Mouse (Mus musculus): ENCODE results near the gene Vwa5b1. TPM values are rescaled to one million over a fixed set of nuclear protein-coding genes. Genes with fewer than 3 reads are reported as not detected.
A peak's percentile ranks its signal among the peaks of the same experiment; 100 is the strongest.

The Vwa5b1 gene
- polyA plus RNA-seq, 1 experiment from 2014 or later: 0.77 TPM

DNA sequence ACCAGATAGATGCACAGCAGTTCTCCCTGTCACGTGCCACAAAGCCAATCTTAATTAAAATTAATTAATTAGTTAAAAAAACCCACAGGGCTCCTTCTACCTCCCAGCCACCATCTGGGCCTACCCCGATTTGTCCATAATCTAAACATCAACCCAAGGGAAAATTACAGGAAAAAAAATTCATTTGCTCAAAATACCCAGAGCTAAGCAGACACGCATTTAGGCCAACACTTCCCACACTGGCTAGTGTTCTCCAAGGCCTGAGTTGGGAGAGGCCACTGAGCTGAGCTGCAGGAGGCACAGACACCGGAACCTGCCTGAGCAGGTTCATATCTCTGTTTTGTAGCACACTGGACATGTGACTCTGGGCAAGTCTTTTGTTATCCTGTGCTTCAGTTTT, 86.7 kb downstream of the Vwa5b1 start:
- 81% methylated on average over 4 of the region's 4 CpGs for WGBS
- Histone ChIP-seq H3K36me3 (ENCODE audit: control insufficient read depth, insufficient read depth, low read length) (no peaks in the 10 kb centered on the region), H3K9me3 (ENCODE audit: control insufficient read depth, low read length) (no peaks in the 10 kb centered on the region), H3K4me2 (replicated peaks; ENCODE audit: low read depth, low read length) (no peak overlapping the region), H3K27me3 (ENCODE audit: control insufficient read depth, insufficient read depth, low read length) (0 out of 2 replicates have a peak, but pooled peaks cover 4% of the 10 kb centered on the region), H3K4me1 (replicated peaks; ENCODE audit: control insufficient read depth, insufficient read depth, low read length) (no peaks in the 10 kb centered on the region), H3K27ac (ENCODE audit: low read depth, low read length) (no peak overlapping the region), H3K4me3 (ENCODE audit: low read depth, low read length) (no peak overlapping the region), H3K9ac (ENCODE audit: low read depth, low read length) (no peak overlapping the region)
- DNase-seq (ENCODE audit: low spot score) (no peak), ATAC-seq (ENCODE audit: low FRiP score) (no peak)

DNA sequence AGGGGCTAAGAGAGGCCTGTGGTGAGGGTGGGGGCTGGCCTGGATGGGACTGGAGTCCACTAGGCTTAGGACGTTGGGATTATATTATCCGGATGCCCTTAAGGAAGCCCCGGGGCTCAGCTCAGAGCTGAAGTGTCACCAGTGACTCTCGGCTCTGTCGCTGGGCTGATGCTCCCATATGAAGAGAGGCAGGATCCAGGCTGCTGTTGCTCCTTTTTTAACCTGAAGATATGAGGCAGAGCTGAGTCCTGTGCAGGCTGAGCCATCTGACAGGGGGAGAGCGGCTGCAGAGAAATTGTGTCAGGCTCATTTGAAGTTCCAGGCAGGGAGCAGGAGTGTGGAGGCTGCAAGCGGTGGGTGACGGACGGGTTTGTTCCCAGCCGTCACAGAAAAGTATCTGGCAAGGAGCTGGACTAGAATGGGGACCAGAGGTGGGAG, 87.5 kb downstream of the Vwa5b1 start:
- WGBS: 17% methylated on average over 10 of the region's 10 CpGs
- no peak overlapping the region for H3K27ac ChIP-seq (ENCODE audit: low read depth, low read length)
- ATAC-seq (ENCODE audit: low FRiP score) (no peak), DNase-seq (ENCODE audit: low spot score) (no peak)
- H3K27me3 ChIP-seq (ENCODE audit: control insufficient read depth, insufficient read depth, low read length): 0 out of 2 replicates have a peak, but pooled peaks cover 2% of the 10 kb centered on the region
- no peak overlapping the region for H3K9ac ChIP-seq (ENCODE audit: low read depth, low read length)
- H3K9me3 ChIP-seq (ENCODE audit: control insufficient read depth, low read length): no peaks in the 10 kb centered on the region
- no peak overlapping the region for H3K4me3 ChIP-seq (ENCODE audit: low read depth, low read length)
- H3K4me1 ChIP-seq (replicated peaks; ENCODE audit: control insufficient read depth, insufficient read depth, low read length): no peaks in the 10 kb centered on the region
- H3K4me2 ChIP-seq (replicated peaks; ENCODE audit: low read depth, low read length): no peak overlapping the region
- H3K36me3 ChIP-seq (ENCODE audit: control insufficient read depth, insufficient read depth, low read length): no peaks in the 10 kb centered on the region

DNA sequence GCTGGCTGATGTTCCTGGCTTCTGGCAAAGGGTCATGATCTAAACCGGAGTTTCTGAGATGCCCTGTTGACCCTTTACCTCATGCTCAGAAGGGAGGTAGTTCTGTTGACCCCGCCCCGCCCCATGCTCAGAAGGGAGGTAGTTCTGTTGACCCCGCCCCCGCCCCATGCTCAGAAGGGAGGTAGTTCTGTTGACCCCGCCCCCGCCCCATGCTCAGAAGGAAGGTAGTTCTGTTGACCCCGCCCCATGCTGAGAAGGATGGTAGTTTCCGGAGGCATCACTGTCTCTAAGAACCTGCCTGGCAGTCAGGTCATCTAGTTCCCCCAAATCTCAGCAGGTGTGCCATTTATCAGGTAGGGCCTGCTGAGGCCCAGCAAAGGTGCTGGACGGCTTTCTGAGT, 88.1 kb downstream of the Vwa5b1 start:
- no peak for DNase-seq (ENCODE audit: low spot score)
- no peak for ATAC-seq (ENCODE audit: low FRiP score)
- WGBS: 10% methylated on average over 10 of the region's 10 CpGs
- Histone ChIP-seq H3K4me3 (ENCODE audit: low read depth, low read length) (no peak overlapping the region), H3K4me2 (replicated peaks; ENCODE audit: low read depth, low read length) (no peak overlapping the region), H3K4me1 (replicated peaks; ENCODE audit: control insufficient read depth, insufficient read depth, low read length) (no peaks in the 10 kb centered on the region), H3K27ac (ENCODE audit: low read depth, low read length) (no peak overlapping the region), H3K27me3 (ENCODE audit: control insufficient read depth, insufficient read depth, low read length) (0 out of 2 replicates have a peak, but pooled peaks cover 2% of the 10 kb centered on the region), H3K36me3 (ENCODE audit: control insufficient read depth, insufficient read depth, low read length) (no peaks in the 10 kb centered on the region), H3K9ac (ENCODE audit: low read depth, low read length) (no peak overlapping the region), H3K9me3 (ENCODE audit: control insufficient read depth, low read length) (no peaks in the 10 kb centered on the region)

DNA sequence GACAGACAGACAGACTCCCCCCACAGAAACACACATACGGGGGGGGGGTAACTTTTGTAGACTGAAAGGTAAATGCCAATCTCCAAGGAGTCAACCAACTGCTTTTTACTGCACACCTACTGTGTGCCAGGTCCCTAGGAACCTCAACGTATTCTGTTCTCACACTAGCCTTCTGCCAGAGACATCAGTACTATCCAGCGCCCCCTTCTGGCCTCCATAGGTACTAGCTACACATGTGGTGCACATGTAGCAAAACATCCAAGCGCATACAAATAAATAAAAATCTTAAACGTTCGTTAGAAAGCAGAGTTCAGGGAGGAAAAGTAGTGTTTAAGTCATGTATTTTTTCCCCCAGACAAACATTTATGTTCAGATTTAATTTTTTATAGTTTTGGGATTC, 88.6 kb downstream of the Vwa5b1 start:
- WGBS: 62% methylated on average over 6 of the region's 6 CpGs
- H3K27me3 ChIP-seq (ENCODE audit: control insufficient read depth, insufficient read depth, low read length): 0 out of 2 replicates have a peak, but pooled peaks cover 2% of the 10 kb centered on the region
- no peak overlapping the region for H3K27ac ChIP-seq (ENCODE audit: low read depth, low read length)
- no peak overlapping the region for H3K4me3 ChIP-seq (ENCODE audit: low read depth, low read length)
- no peak overlapping the region for H3K9ac ChIP-seq (ENCODE audit: low read depth, low read length)
- no peak overlapping the region for H3K4me2 ChIP-seq (replicated peaks; ENCODE audit: low read depth, low read length)
- DNase-seq (ENCODE audit: low spot score): peak; percentile 34
- ATAC-seq (ENCODE audit: low FRiP score): no peak
- H3K9me3 ChIP-seq (ENCODE audit: control insufficient read depth, low read length): no peaks in the 10 kb centered on the region
- H3K36me3 ChIP-seq (ENCODE audit: control insufficient read depth, insufficient read depth, low read length): no peaks in the 10 kb centered on the region
- no peaks in the 10 kb centered on the region for H3K4me1 ChIP-seq (replicated peaks; ENCODE audit: control insufficient read depth, insufficient read depth, low read length)

DNA sequence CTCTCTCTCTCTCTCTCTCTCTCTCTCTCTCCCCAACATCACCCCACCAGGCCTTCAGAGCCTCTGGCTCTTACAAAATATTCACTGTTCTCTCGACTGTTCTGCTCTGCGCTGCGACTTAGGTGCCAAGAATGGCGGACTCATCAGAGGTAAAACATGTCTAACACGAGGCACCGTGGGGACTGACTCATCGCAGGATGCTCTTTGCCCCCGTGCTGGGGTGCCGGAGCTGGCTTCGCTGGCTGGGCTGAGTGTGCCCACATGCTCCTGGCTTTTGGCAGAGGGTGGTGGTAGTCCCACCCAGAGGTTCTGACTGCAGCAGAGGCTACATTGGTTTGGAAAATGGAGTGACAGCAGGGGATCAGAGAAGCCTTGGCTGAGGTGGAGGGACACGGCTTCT, 89.4 kb downstream of the Vwa5b1 start:
- no peaks in the 10 kb centered on the region for H3K4me1 ChIP-seq (replicated peaks; ENCODE audit: control insufficient read depth, insufficient read depth, low read length)
- no peaks in the 10 kb centered on the region for H3K9me3 ChIP-seq (ENCODE audit: control insufficient read depth, low read length)
- ATAC-seq (ENCODE audit: low FRiP score) (no peak), DNase-seq (ENCODE audit: low spot score) (no peak)
- no peak overlapping the region for H3K27ac ChIP-seq (ENCODE audit: low read depth, low read length)
- H3K9ac ChIP-seq (ENCODE audit: low read depth, low read length): no peak overlapping the region
- no peak overlapping the region for H3K4me3 ChIP-seq (ENCODE audit: low read depth, low read length)
- H3K4me2 ChIP-seq (replicated peaks; ENCODE audit: low read depth, low read length): no peak overlapping the region
- H3K27me3 ChIP-seq (ENCODE audit: control insufficient read depth, insufficient read depth, low read length): 0 out of 2 replicates have a peak, but pooled peaks cover 2% of the 10 kb centered on the region
- WGBS: 87% methylated on average over 11 of the region's 11 CpGs
- H3K36me3 ChIP-seq (ENCODE audit: control insufficient read depth, insufficient read depth, low read length): no peaks in the 10 kb centered on the region

DNA sequence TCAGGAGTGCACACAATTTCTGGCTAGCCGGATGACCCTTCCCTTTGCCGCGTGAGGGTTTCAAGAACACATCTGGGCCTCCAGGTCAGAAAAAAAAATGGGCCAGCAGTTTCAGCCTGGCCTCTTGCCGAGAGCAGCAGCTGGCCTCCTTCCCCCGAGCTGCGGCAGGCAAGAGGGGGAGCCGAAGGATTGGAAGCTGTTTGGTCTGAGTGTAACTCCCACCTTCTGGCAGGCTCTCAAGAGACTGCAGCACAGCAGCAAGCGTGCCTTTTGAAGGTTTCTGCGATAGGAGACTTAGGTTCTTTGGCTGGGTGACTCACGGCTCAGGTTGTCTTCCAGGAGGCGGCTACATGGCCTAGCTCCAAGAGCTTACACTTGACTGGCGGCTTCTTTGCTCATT, 92.5 kb downstream of the Vwa5b1 start:
- 61% methylated on average over 12 of the region's 12 CpGs for WGBS
- H3K4me2 ChIP-seq (replicated peaks; ENCODE audit: low read depth, low read length): no peak overlapping the region
- H3K4me1 ChIP-seq (replicated peaks; ENCODE audit: control insufficient read depth, insufficient read depth, low read length): no peaks in the 10 kb centered on the region
- H3K27me3 ChIP-seq (ENCODE audit: control insufficient read depth, insufficient read depth, low read length): 0 out of 2 replicates have a peak, but pooled peaks cover 2% of the 10 kb centered on the region
- no peaks in the 10 kb centered on the region for H3K9me3 ChIP-seq (ENCODE audit: control insufficient read depth, low read length)
- no peak overlapping the region for H3K9ac ChIP-seq (ENCODE audit: low read depth, low read length)
- DNase-seq (ENCODE audit: low spot score): no peak
- H3K4me3 ChIP-seq (ENCODE audit: low read depth, low read length): no peak overlapping the region
- H3K27ac ChIP-seq (ENCODE audit: low read depth, low read length): no peak overlapping the region
- no peak for ATAC-seq (ENCODE audit: low FRiP score)
- no peaks in the 10 kb centered on the region for H3K36me3 ChIP-seq (ENCODE audit: control insufficient read depth, insufficient read depth, low read length)

DNA sequence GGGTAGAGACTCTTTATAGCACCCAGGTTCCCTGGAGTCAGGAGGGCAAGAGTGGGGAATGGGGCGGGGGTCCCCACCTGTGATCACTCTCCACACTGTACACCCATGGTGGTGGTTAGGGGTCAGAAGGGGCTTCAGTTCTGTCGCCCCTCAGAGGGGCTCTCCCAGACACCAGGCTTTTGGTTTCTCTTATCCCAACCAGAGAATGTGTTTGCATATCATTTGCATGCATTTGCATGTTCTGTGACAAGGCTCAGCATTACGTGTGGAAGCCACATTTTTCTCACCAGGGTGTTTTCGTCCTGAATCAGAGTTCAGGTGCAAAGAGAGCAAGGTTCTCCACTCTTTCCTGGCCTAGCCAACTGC, 97.6 kb downstream of the Vwa5b1 start:
- Histone ChIP-seq H3K4me2 (replicated peaks; ENCODE audit: low read depth, low read length) (no peak overlapping the region), H3K9ac (ENCODE audit: low read depth, low read length) (no peak overlapping the region), H3K4me3 (ENCODE audit: low read depth, low read length) (no peak overlapping the region), H3K27ac (ENCODE audit: low read depth, low read length) (no peak overlapping the region), H3K9me3 (ENCODE audit: control insufficient read depth, low read length) (no peaks in the 10 kb centered on the region), H3K4me1 (replicated peaks; ENCODE audit: control insufficient read depth, insufficient read depth, low read length) (peaks cover 8% of the 10 kb centered on the region), H3K27me3 (ENCODE audit: control insufficient read depth, insufficient read depth, low read length) (no peaks in the 10 kb centered on the region), H3K36me3 (ENCODE audit: control insufficient read depth, insufficient read depth, low read length) (no peaks in the 10 kb centered on the region)
- ATAC-seq (ENCODE audit: low FRiP score) (no peak), DNase-seq (ENCODE audit: low spot score) (no peak)
- WGBS: 61% methylated on average over 4 of the region's 4 CpGs

DNA sequence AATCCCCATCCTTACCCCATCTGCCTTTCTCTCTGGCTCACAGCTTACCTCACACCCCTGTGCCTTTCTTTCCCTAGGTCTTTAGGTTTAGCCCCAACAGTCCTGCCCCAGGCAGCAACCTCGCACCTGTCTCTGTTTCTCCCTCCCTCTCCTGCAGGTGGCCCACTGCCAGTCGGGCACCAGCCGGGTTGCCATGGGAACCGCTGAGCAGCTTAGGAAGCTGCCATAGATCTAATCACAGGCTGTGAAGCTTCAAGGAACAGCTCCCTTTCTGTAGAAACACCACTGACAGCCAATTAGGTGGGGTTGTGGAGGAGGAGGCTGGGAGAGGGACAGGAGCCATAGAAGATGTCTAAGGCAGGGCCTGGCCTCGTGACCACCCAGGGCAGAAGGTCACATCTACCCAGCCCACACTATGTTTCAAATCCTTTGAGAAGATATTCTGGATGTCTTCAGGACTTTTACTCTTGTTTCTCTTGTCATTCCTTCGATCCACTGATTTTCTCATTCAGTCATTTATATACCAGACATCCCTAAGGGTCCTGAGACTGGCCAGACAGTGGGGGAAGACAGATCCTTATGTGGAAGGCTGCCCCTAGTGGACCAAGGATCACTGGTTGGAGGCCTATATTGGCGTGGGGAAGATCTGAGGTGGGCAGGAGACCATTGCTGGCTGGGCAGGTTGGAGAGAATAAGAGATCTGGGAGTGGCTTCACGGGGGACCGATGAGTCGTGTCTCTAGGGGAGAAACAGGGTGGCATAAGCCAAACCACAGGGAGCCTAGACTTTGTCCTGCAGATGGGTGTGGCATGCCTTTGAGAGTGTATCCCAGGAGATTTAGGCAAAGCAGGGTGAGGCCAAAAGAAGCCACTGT, 98.2 kb downstream of the Vwa5b1 start:
- H3K9me3 ChIP-seq (ENCODE audit: control insufficient read depth, low read length): no peaks in the 10 kb centered on the region
- no peak overlapping the region for H3K4me3 ChIP-seq (ENCODE audit: low read depth, low read length)
- no peak overlapping the region for H3K4me2 ChIP-seq (replicated peaks; ENCODE audit: low read depth, low read length)
- peak; percentile 48 for DNase-seq (ENCODE audit: low spot score)
- ATAC-seq (ENCODE audit: low FRiP score): peak; percentile 22; the same call in 1 of the 2 replicates
- 25% methylated on average over 10 of the region's 10 CpGs for WGBS
- no peak overlapping the region for H3K27ac ChIP-seq (ENCODE audit: low read depth, low read length)
- no peaks in the 10 kb centered on the region for H3K36me3 ChIP-seq (ENCODE audit: control insufficient read depth, insufficient read depth, low read length)
- H3K4me1 ChIP-seq (replicated peaks; ENCODE audit: control insufficient read depth, insufficient read depth, low read length): peaks cover 8% of the 10 kb centered on the region
- H3K9ac ChIP-seq (ENCODE audit: low read depth, low read length): no peak overlapping the region
- H3K27me3 ChIP-seq (ENCODE audit: control insufficient read depth, insufficient read depth, low read length): no peaks in the 10 kb centered on the region

DNA sequence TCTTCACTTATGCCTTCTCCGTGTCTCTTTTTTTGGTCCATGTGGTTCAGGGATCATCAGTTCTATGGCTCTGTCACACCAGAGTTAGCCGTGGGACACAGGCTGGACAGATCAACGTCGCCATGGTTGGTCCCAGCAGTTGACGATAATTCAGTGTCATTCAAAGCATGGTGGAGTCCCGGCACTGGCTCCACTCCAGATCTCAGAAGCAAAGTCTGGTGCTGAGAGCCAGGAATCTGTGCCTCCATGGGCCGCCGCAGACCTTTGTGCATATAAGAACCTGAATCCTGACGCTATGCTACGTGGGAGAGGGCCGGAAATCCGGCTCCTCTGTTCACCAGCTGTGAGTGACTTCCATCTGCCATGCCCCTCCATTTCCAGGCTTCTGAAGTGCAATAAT, 100.1 kb downstream of the Vwa5b1 start:
- peaks cover 8% of the 10 kb centered on the region for H3K4me1 ChIP-seq (replicated peaks; ENCODE audit: control insufficient read depth, insufficient read depth, low read length)
- ATAC-seq (ENCODE audit: low FRiP score) (no peak), DNase-seq (ENCODE audit: low spot score) (no peak)
- H3K4me3 ChIP-seq (ENCODE audit: low read depth, low read length): no peak overlapping the region
- H3K27me3 ChIP-seq (ENCODE audit: control insufficient read depth, insufficient read depth, low read length): no peaks in the 10 kb centered on the region
- 91% methylated on average over 12 of the region's 12 CpGs for WGBS
- H3K36me3 ChIP-seq (ENCODE audit: control insufficient read depth, insufficient read depth, low read length): no peaks in the 10 kb centered on the region
- H3K4me2 ChIP-seq (replicated peaks; ENCODE audit: low read depth, low read length): no peak overlapping the region
- H3K27ac ChIP-seq (ENCODE audit: low read depth, low read length): no peak overlapping the region
- no peaks in the 10 kb centered on the region for H3K9me3 ChIP-seq (ENCODE audit: control insufficient read depth, low read length)
- no peak overlapping the region for H3K9ac ChIP-seq (ENCODE audit: low read depth, low read length)

Measured in hindbrain, embryonic 11.5 days (tissue).